Mouse (Mus musculus): Measurements from ENCODE around the gene Homer2.

The Homer2 gene

GRCm38 (mm10) chr7:81604991-81605390, 102.3 kb downstream of the Homer2 start:
- Histone ChIP-seq H3K9me3 (ENCODE audit: low read length) (no peaks in the 10 kb centered on the region), H3K27me3 (ENCODE audit: insufficient read depth, low read length) (peaks cover 9% of the 10 kb centered on the region; the same call in 1 of the 2 replicates), H3K4me3 (replicated peaks; ENCODE audit: low read length) (no peak overlapping the region), H3K36me3 (ENCODE audit: insufficient read depth, low read length) (no peaks in the 10 kb centered on the region), H3K4me1 (replicated peaks; ENCODE audit: low read depth, low read length) (peaks cover 8% of the 10 kb centered on the region)
- TF ChIP-seq POU5F1 (IDR thresholded peaks at IDR 0.05; ENCODE audit: borderline replicate concordance, low read length), result no peak
- no peak for TF ChIP-seq CTCF (conservative IDR thresholded peaks at IDR 0.05; ENCODE audit: low read length)

DNA sequence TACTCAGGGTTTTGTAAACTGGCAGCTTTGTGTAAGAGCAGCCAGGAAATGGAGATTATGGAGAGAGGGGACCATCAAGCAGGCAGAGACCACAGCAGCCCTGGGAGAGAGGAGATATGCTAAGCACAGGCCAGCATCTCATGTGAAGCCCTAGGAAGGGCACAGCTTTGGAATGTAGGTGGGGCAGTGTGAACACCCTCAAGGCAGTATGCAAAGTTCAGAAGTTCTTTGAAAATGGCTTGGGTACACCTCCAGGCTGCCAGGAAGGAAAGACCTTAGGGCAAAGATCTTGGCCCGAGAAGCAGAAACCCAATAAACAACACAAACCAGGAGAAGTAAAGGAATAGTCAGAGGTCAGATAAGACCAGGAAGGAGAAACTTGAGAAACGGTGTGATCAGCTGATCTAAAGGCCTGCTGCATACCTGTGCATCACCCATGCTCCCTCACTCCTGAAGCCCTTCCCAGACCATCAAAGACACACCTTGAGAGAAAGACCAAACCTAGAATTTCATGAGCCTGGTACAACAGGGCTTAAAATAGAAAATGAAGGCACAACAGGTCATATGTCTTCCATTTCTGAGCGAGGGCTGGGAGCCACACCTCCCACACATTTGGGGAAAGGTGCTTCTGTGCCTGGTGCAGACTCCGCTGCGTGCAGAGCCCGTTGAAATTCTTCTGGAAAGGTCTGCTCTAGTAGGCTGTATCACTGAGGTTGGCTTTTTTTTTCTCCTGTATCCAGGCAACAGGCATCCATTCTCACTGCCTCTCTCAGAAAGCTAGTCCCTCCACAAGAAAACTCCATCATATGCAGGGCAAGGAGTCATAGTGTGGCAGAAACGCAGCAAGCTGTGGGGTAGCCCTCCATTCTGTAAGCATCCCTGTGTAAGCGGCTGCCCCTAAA, 107.7 kb downstream of the Homer2 start:
- Histone ChIP-seq H3K4me3 (replicated peaks; ENCODE audit: low read length) (no peak overlapping the region), H3K4me1 (replicated peaks; ENCODE audit: low read depth, low read length) (peaks cover 14% of the 10 kb centered on the region), H3K36me3 (ENCODE audit: insufficient read depth, low read length) (peaks cover 43% of the 10 kb centered on the region), H3K9me3 (ENCODE audit: low read length) (peaks cover 45% of the 10 kb centered on the region), H3K27me3 (ENCODE audit: insufficient read depth, low read length) (no peaks in the 10 kb centered on the region)
- TF ChIP-seq CTCF (conservative IDR thresholded peaks at IDR 0.05; ENCODE audit: low read length), result no peak
- TF ChIP-seq NANOG (IDR thresholded peaks at IDR 0.05; ENCODE audit: borderline replicate concordance, low read length), result no peak
- TF ChIP-seq POU5F1 (IDR thresholded peaks at IDR 0.05; ENCODE audit: borderline replicate concordance, low read length), result no peak

GRCm38 (mm10) chr7:81597660-81598059, 109.7 kb downstream of the Homer2 start:
- H3K9me3 ChIP-seq (ENCODE audit: low read length), result peaks cover 64% of the 10 kb centered on the region
- H3K4me3 ChIP-seq (replicated peaks; ENCODE audit: low read length), result no peak overlapping the region
- peaks cover 14% of the 10 kb centered on the region for H3K4me1 ChIP-seq (replicated peaks; ENCODE audit: low read depth, low read length)
- peaks cover 62% of the 10 kb centered on the region for H3K36me3 ChIP-seq (ENCODE audit: insufficient read depth, low read length)
- TF ChIP-seq POU5F1 (IDR thresholded peaks at IDR 0.05; ENCODE audit: borderline replicate concordance, low read length) (no peak), CTCF (conservative IDR thresholded peaks at IDR 0.05; ENCODE audit: low read length) (no peak), NANOG (IDR thresholded peaks at IDR 0.05; ENCODE audit: borderline replicate concordance, low read length) (no peak)
- H3K27me3 ChIP-seq (ENCODE audit: insufficient read depth, low read length), result no peaks in the 10 kb centered on the region

- TF ChIP-seq CTCF (conservative IDR thresholded peaks at IDR 0.05; ENCODE audit: low read length) (no peak), NANOG (IDR thresholded peaks at IDR 0.05; ENCODE audit: borderline replicate concordance, low read length) (no peak), POU5F1 (IDR thresholded peaks at IDR 0.05; ENCODE audit: borderline replicate concordance, low read length) (no peak)
- Histone ChIP-seq H3K4me1 (replicated peaks; ENCODE audit: low read depth, low read length) (peaks cover 14% of the 10 kb centered on the region), H3K36me3 (ENCODE audit: insufficient read depth, low read length) (peaks cover 78% of the 10 kb centered on the region), H3K27me3 (ENCODE audit: insufficient read depth, low read length) (no peaks in the 10 kb centered on the region), H3K9me3 (ENCODE audit: low read length) (peaks cover 79% of the 10 kb centered on the region), H3K4me3 (replicated peaks; ENCODE audit: low read length) (peak overlapping the region; percentile 26)
Observed at GRCm38 (mm10) chr7:81596086-81596485, 111.2 kb downstream of the Homer2 start.

DNA sequence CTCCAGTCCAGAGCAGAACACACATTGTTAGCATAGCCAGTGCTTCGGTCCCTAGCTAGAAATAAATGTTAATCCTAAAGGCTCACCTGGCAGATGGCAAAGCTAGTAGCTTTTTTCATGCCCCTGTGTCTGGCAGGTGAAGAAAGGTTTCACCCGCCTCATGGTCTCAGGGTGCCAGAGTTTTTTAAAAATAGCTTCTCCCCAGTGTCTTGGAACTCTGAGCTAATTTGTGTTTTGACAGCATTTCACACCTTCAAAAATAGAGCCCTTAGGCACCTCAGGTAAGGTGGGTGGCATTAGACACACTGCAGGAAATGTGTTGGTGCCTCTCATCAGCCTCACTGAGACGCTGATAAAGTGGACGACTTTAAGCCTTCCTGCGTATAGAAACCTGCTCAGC, 112.3 kb downstream of the Homer2 start:
- no peaks in the 10 kb centered on the region for H3K27me3 ChIP-seq (ENCODE audit: insufficient read depth, low read length)
- peaks cover 10% of the 10 kb centered on the region for H3K4me1 ChIP-seq (replicated peaks; ENCODE audit: low read depth, low read length)
- H3K9me3 ChIP-seq (ENCODE audit: low read length), result peaks cover 89% of the 10 kb centered on the region
- peaks cover 87% of the 10 kb centered on the region for H3K36me3 ChIP-seq (ENCODE audit: insufficient read depth, low read length)
- TF ChIP-seq POU5F1 (IDR thresholded peaks at IDR 0.05; ENCODE audit: borderline replicate concordance, low read length) (no peak), CTCF (conservative IDR thresholded peaks at IDR 0.05; ENCODE audit: low read length) (no peak)
- peak overlapping the region; percentile 26; the same call in 1 of the 2 replicates for H3K4me3 ChIP-seq (replicated peaks; ENCODE audit: low read length)

GRCm38 (mm10) chr7:81593387-81593786, 113.9 kb downstream of the Homer2 start:
- Histone ChIP-seq H3K9me3 (ENCODE audit: low read length) (peaks cover 85% of the 10 kb centered on the region), H3K36me3 (ENCODE audit: insufficient read depth, low read length) (peaks cover 97% of the 10 kb centered on the region), H3K4me3 (replicated peaks; ENCODE audit: low read length) (no peak overlapping the region), H3K27me3 (ENCODE audit: insufficient read depth, low read length) (no peaks in the 10 kb centered on the region), H3K4me1 (replicated peaks; ENCODE audit: low read depth, low read length) (no peaks in the 10 kb centered on the region)
- TF ChIP-seq POU5F1 (IDR thresholded peaks at IDR 0.05; ENCODE audit: borderline replicate concordance, low read length), result no peak
- TF ChIP-seq CTCF (conservative IDR thresholded peaks at IDR 0.05; ENCODE audit: low read length), result no peak
- no peak for TF ChIP-seq NANOG (IDR thresholded peaks at IDR 0.05; ENCODE audit: borderline replicate concordance, low read length)

DNA sequence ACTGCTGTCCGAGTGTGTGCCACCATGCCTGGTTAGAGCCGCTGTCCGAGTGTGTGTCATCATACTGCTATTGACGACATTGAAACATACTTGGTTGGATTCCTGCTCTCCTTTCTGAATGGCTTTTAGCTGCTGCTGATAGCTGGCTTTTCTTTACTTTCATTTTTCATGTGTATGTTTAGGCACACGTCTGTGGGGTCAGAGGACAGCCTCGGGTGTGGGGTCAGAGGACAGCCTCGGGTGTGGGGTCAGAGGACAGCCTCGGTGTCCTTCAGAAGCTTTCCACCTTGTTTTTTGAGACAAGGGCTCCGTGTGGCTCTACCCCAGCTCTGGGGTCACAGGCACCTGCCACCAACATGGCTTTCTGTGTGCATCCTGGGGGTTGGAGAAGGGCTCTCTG, 114.6 kb downstream of the Homer2 start:
- no peaks in the 10 kb centered on the region for H3K27me3 ChIP-seq (ENCODE audit: insufficient read depth, low read length)
- TF ChIP-seq POU5F1 (IDR thresholded peaks at IDR 0.05; ENCODE audit: borderline replicate concordance, low read length), result no peak
- no peak for TF ChIP-seq NANOG (IDR thresholded peaks at IDR 0.05; ENCODE audit: borderline replicate concordance, low read length)
- no peak for TF ChIP-seq CTCF (conservative IDR thresholded peaks at IDR 0.05; ENCODE audit: low read length)
- peaks cover 78% of the 10 kb centered on the region for H3K9me3 ChIP-seq (ENCODE audit: low read length)
- no peak overlapping the region for H3K4me3 ChIP-seq (replicated peaks; ENCODE audit: low read length)
- no peaks in the 10 kb centered on the region for H3K4me1 ChIP-seq (replicated peaks; ENCODE audit: low read depth, low read length)
- peaks cover 95% of the 10 kb centered on the region for H3K36me3 ChIP-seq (ENCODE audit: insufficient read depth, low read length)

GRCm38 (mm10) chr7:81587238-81587637, 120.1 kb downstream of the Homer2 start:
- Histone ChIP-seq H3K4me3 (replicated peaks; ENCODE audit: low read length) (no peak overlapping the region), H3K4me1 (replicated peaks; ENCODE audit: low read depth, low read length) (no peaks in the 10 kb centered on the region), H3K9me3 (ENCODE audit: low read length) (peaks cover 24% of the 10 kb centered on the region; the same call in 1 of the 2 replicates), H3K36me3 (ENCODE audit: insufficient read depth, low read length) (peaks cover 67% of the 10 kb centered on the region), H3K27me3 (ENCODE audit: insufficient read depth, low read length) (no peaks in the 10 kb centered on the region)
- no peak for TF ChIP-seq POU5F1 (IDR thresholded peaks at IDR 0.05; ENCODE audit: borderline replicate concordance, low read length)
- no peak for TF ChIP-seq CTCF (conservative IDR thresholded peaks at IDR 0.05; ENCODE audit: low read length)
- no peak for TF ChIP-seq NANOG (IDR thresholded peaks at IDR 0.05; ENCODE audit: borderline replicate concordance, low read length)

Data from E14TG2a.4 (cell line).